Mouse (Mus musculus): ENCODE results near the gene Gtf2b.

GRCm38 (mm10) chr3:142745076-142745475 lies 19.8 kb upstream of the Gtf2b start:
- TF ChIP-seq CTCF (IDR thresholded peaks at IDR 0.05; ENCODE audit: low read depth, low read length) (no peak), POLR2A (IDR thresholded peaks at IDR 0.05; ENCODE audit: borderline replicate concordance, low read depth, low read length) (no peak)

All from bone marrow macrophage, adult 2 months (primary cell).